Mouse (Mus musculus) gastrocnemius, postnatal 10 days (tissue): ENCODE results near the gene Mef2a. TPM values are rescaled to one million over a fixed set of nuclear protein-coding genes. Genes with fewer than 3 reads are reported as not detected.
A peak's percentile ranks its signal among the peaks of the same experiment; 100 is the strongest.

ENCODE experiments used
- DNase-seq: peaks from one replicate; pipeline ENCODE4 v3.0.0; 2021; ENCODE audit warnings: mixed read lengths
- total RNA-seq, 2 experiments: library from RNA; stranded (reverse); gene quantifications; 2 replicates each; pipeline ENCODE4 v1.2.3; 2021

Mef2a gene
- total RNA-seq, 2 experiments from 2014 or later, result 94.8 to 104 TPM

DNA sequence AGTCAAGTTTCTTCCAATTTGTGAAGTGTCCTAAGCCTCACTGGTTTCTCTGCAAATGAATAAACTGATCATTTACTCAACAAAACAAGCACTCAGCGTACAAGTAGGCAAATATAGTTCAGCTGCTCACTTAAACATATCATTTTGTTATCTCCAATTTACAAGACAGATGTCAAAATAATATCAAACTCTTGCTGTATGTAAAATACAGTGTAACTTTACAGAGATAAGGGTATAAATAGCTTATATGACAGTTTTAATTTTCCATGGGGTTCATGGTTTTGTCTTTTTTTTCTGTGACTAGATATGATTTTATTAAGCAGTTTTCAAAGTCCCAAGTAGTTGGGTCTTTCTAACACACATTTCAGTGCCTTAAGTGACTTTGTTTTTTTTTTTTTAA lies 127.4 kb downstream of the Mef2a start:
- no peak for DNase-seq

GRCm38 (mm10) chr7:67243894-67244282 lies 128.8 kb downstream of the Mef2a start:
- DNase-seq, result no peak

DNA sequence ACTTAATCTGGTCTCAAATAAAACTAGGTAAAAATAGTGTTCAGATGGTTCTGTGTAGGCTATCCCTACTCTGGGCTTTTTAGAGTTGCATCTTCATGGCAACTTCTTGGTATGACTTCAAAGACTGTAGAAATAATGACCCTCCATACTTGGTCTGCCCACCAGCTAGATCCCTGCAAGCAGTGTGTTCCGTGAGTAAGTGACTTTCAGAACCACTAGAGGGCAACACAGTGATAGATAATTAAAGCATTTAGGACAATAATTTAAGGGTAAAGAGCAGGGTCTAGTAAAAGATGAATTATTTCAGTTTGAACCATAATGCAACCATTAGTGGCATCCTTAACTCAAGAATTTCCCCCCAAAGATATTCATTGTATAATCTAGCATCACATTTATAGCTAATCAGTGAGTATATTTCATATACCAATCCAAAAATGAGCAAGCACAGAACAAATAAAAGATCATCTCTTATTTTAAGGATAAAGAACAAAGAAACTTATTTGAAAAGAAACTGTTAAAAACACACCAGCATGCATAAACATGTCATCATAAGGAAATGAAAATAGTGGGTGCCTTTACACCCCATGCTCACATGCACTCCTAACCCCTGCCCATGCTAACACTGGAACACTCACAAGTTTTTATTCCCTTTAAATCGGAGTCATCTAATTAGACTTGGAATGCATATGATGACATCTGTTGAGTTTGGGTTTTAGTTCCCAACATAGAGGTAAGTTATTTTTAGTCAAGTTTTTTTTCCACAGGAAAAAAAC lies 129.4 kb downstream of the Mef2a start:
- DNase-seq, result no peak

GRCm38 (mm10) chr7:67241969-67242368 lies 130.7 kb downstream of the Mef2a start:
- no peak for DNase-seq

DNA sequence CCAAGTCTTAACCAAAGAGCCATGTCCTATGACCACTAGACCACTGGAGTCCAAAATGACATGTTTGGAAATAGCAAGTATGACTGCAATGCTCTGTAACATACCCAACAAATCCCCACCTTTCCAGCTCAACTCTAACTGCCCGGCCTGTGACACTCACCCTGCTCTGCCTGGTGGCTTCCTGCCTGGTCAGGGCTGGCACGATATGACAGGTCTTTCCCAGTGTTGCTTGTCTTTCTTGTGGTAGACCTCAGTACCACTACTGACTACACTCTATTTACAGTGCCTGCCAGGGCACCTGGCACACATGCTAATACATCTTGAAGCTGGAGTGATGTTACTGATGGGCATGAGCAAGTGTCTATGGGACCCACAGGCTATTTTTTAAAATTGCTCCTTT lies 134.9 kb downstream of the Mef2a start:
- DNase-seq, result no peak

DNA sequence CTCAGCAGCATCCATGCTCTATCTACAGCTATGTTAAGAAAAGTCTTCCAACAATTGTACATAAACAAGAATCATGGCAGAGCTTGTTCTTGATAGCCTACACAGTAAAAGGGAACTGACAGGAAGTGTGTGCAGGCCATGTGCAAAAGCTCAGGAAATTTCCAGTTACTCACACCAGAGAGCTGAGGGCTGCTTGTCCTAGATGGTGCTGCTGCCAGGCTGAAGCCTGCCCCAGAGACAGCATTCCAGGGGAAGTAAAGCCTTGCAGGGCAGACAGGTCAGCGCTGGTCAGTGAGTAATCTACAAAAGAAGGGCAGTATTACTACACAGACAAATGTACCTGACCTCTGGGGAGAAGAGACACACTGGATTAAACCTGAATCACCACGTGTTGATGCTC lies 136.3 kb downstream of the Mef2a start:
- DNase-seq, result no peak

GRCm38 (mm10) chr7:67234797-67235196 lies 137.9 kb downstream of the Mef2a start:
- DNase-seq, result peak; percentile 36

- no peak for DNase-seq
Measured at GRCm38 (mm10) chr7:67232504-67232903, 140.2 kb downstream of the Mef2a start.

DNA sequence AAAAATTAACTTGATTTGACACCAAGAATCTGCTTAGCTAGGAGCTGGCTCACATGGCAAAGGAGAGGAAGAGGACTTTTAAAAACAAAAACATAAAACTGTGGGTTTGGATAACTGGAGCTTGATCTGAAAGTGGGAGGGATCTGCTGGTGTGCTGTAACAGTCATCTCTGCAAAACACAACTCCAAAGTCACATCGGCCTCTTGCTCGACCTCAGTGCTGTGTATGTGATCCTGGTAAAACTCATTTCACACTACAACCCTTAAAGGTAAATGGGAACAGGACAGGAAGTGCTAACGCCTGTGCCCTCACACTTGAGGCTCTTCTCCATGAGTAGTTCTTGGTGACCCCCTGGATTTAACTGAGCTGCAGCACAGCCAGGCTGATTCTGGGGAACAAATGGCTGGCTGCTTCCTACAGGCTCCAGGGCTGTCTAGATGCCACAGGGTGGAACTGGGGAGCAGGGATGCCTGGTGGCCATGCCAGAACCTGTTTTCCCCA lies 142.0 kb downstream of the Mef2a start:
- DNase-seq, result peak; percentile 1

DNA sequence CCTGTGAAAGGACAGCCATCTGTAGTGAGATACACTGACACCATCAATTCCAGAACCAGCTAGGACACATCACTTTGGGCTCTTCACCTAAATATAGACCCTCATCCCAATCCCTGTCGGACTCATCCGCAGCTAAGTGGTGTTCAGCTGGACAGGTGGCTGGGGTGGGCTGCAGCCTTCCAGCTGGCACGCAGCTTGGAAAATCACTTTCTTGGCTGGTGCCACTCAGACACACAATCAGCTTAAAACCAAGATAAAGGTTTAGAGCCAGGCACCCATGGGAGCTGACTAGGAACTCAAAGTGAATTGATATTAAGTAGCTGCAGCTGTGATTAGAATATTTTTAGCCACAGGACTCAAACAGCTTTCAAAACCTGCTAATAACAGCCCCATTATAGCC lies 142.4 kb downstream of the Mef2a start:
- peak; percentile 45 for DNase-seq

GRCm38 (mm10) chr7:67229701-67230100 lies 143.0 kb downstream of the Mef2a start:
- DNase-seq, result no peak

- DNase-seq, result peak; percentile 62
Measured at GRCm38 (mm10) chr7:67228891-67229602, 143.6 kb downstream of the Mef2a start.

DNA sequence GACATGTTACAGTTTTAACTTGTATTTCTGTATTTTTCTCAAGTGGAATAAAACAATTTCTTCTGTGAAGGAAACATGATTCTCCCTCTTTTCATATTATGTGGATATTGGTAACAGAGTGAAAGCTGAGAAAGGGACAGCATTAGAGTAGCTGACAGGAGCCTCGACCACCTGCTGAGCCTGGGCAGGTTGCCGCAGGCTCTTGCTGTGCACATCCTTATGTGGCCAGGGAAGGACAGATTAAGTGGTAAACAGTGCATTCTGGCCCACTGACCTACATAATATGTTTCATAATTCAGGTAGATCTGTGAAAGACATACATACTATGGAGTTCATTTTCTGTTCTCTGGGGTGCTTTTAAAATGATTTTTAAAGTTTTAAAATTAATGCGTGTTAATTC lies 144.3 kb downstream of the Mef2a start:
- no peak for DNase-seq

GRCm38 (mm10) chr7:67227538-67227937 lies 145.1 kb downstream of the Mef2a start:
- no peak for DNase-seq

GRCm38 (mm10) chr7:67225943-67226625 lies 146.6 kb downstream of the Mef2a start:
- no peak for DNase-seq

DNA sequence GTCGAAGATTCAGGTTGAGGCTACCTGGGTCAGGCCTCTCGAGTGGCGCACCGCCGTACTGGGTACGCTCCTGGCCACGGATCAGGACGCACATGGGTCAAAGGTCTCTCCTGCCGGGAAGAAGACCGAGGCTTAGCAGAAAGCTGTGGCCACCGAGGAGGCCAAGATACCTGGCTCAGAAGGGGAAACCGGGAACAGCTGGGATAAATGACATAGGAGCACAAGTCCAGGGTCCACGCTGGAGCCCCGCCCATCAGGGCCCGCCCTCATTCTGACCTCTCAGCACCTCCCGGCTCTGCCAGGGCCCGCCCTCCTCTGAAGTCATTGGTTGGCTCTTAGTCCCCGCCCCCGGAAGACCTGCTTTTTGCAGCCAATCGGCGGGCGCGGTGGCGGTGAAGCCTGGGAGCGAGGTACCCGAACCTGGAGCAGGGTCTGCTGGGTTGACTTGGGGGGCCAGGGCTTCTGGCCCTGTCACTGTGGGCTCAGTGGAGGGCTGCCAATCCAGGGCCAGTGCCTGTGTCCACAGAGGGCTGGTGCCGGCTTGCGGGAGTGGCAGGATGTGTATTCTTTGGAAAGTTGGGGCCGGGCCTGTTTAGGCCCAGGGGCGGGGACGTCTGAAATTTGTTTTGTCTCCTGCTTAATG lies 150.3 kb downstream of the Mef2a start, which contains the start of gene Lysmd4:
Lysmd4 (plus strand) TSS at position 325 of the 643 bp plus-strand sequence.
- peak; percentile 98 for DNase-seq

DNA sequence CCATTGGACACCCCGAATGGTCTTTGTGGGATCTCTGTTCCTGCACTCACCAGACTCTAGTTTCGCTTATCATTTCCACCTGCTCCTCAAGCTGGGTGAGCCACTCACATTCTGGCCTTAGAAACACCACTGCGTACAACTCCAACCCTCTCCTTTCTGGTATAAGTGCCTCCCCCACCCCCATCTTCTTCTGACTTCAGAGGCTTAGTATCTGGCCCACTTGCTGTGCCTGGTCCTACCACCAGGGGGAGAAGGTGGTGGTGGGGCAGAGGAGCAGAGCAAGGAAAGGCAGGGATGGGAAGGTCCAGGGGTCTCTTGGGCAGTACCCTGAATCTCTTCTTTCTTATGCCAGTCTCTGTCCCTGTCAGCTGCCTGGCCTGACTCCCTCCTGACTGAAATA lies 155.6 kb downstream of the Mef2a start:
- DNase-seq, result peak; percentile 83

GRCm38 (mm10) chr7:67216351-67216750 lies 156.3 kb downstream of the Mef2a start:
- DNase-seq, result no peak

GRCm38 (mm10) chr7:67213589-67213988 lies 159.1 kb downstream of the Mef2a start:
- no peak for DNase-seq

DNA sequence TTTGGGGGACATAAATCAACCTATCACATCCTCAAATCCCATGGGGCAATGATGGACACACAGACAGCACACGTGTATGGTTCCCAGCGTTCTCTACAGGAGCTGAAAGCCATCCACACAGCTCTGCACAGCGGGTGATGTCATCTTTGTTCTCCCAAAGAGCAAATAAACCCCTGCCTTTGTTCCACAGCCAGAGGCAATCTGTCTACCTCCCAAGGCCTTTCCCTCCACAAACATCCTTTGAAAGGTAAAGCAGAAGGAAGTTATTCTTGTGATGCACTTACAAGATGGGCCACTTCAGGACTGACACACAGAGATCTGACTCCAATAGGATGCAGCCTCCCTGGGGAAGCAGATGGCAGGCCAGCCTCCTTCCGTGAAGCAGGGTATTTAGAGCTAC lies 160.7 kb downstream of the Mef2a start:
- DNase-seq, result no peak

- no peak for DNase-seq
Measured at GRCm38 (mm10) chr7:67211341-67211740, 161.3 kb downstream of the Mef2a start.
